Comparison of ENCODE assay signal across 26 mouse cellular contexts in genomic region chr17:29401741-29402268, GRCm38 (mm10). TPM values are rescaled to one million over a fixed set of nuclear protein-coding genes. Genes with fewer than 3 reads are reported as not detected.
A peak's percentile ranks its signal among the peaks of the same experiment; 100 is the strongest.
DNase-seq lines count a peak whose midpoint lies in the region; ATAC-seq and TF ChIP-seq lines count a peak whose summit lies in the region.
"Had no signal": no experiment of that assay in that cellular context is flagged by ENCODE, and none has a peak within 500 bp of the region (broad histone marks: within the 10 kb centered on the region; RNA-seq: fewer than 3 reads in every experiment).

No protein-coding gene starts in this region.

- DNase-seq in heart, postnatal 14 days = no peak
- DNase-seq in Patski (ENCODE audit: low read depth, low spot score) = no peak
- no peak for DNase-seq in left cerebral cortex, adult 18-20 months (ENCODE audit: low spot score in 2 of 2)
- DNase-seq in lung, postnatal 4 days = no peak
- no peak for DNase-seq in embryo, embryonic 11 days
- DNase-seq: adrenal gland, postnatal 25 days; cerebellum, adult 11-12 months; cerebellum, postnatal 10 days; gastrocnemius, postnatal 25 days; heart, adult 18-20 months; kidney, adult 8-10 months; layer of hippocampus, adult 9-11 months; right cerebral cortex, postnatal 4 days had no signal

- CTCF ChIA-PET in Patski (lab: Charles Lee) = interaction anchor here (1.2 to 1.7 kb wide), 2 partner anchors 28 to 101 kb away, joined by 3 to 5 read pairs; no protein-coding TSS in a partner anchor

- POLR2A ChIA-PET in Patski (lab: Charles Lee) = no interaction called here

- TF ChIP-seq CTCF in E14TG2a.4 (conservative IDR thresholded peaks at IDR 0.05; ENCODE audit: low read length) (no peak), Patski (IDR thresholded peaks at IDR 0.05) (no peak)

- in situ Hi-C loops in Patski (cut with MboI; ENCODE audit: low pct_unique_long_range_greater_than_20kb) = no loop called here

- 0 out of 2 replicates have a peak, but pooled peaks cover 3% of the 10 kb centered on the region for H3K27me3 ChIP-seq in heart, embryonic 13.5 days (replicated peaks)
- H3K27me3 ChIP-seq in E14TG2a.4 (ENCODE audit: insufficient read depth, low read length) = peaks cover 81% of the 10 kb centered on the region
- H3K27me3 ChIP-seq in Patski = no peaks in the 10 kb centered on the region
- H3K27me3 ChIP-seq in stomach, embryonic 15.5 days (replicated peaks) = no peaks in the 10 kb centered on the region
- H3K27me3 ChIP-seq: forebrain, embryonic 15.5 days; hindbrain, embryonic 15.5 days; limb, embryonic 12.5 days; lung, embryonic 15.5 days; neural tube, embryonic 13.5 days had no signal

- peaks cover 32% of the 10 kb centered on the region for H3K4me1 ChIP-seq in heart, embryonic 13.5 days
- H3K4me1 ChIP-seq in E14TG2a.4 (replicated peaks; ENCODE audit: low read depth, low read length) = peaks cover 83% of the 10 kb centered on the region
- H3K4me1 ChIP-seq in stomach, embryonic 15.5 days = peaks cover 24% of the 10 kb centered on the region

- no peaks in the 10 kb centered on the region for H3K36me3 ChIP-seq in heart, embryonic 13.5 days
- no peaks in the 10 kb centered on the region for H3K36me3 ChIP-seq in E14TG2a.4 (ENCODE audit: insufficient read depth, low read length)
- H3K36me3 ChIP-seq in stomach, embryonic 15.5 days = no peaks in the 10 kb centered on the region
- H3K36me3 ChIP-seq: forebrain, embryonic 10.5 days; forebrain, embryonic 15.5 days; hindbrain, embryonic 15.5 days; limb, embryonic 12.5 days; lung, embryonic 15.5 days; midbrain, embryonic 12.5 days; neural tube, embryonic 13.5 days had no signal

- 66% methylated on average over 15 of the region's 15 CpGs for WGBS in heart, embryonic 13.5 days
- WGBS in stomach, embryonic 15.5 days = 61% methylated on average over 15 of the region's 15 CpGs

- H3K4me2 ChIP-seq in heart, embryonic 13.5 days = no peak overlapping the region
- H3K4me2 ChIP-seq in stomach, embryonic 15.5 days = no peak overlapping the region
- H3K4me2 ChIP-seq: forebrain, embryonic 15.5 days; hindbrain, embryonic 15.5 days; limb, embryonic 12.5 days; liver, embryonic 11.5 days; lung, embryonic 15.5 days; midbrain, embryonic 12.5 days; neural tube, embryonic 13.5 days had no signal

- ATAC-seq in heart, embryonic 13.5 days (ENCODE audit: extremely low read depth, insufficient number of reproducible peaks, low FRiP score, low TSS enrichment) = no peak
- ATAC-seq in Patski = peak; percentile 61
- ATAC-seq in stomach, embryonic 15.5 days (ENCODE audit: insufficient read depth, low FRiP score, low read depth) = no peak
- ATAC-seq: CD4-positive, CD25-positive, alpha-beta regulatory T cell, adult 4 months; forebrain, embryonic 15.5 days had no signal

- H3K27ac ChIP-seq in heart, embryonic 13.5 days (replicated peaks) = no peak overlapping the region
- peak overlapping the region; percentile 48 for H3K27ac ChIP-seq in stomach, embryonic 15.5 days
- H3K27ac ChIP-seq: forebrain, embryonic 10.5 days; forebrain, embryonic 15.5 days; hindbrain, embryonic 15.5 days; kidney, postnatal 0 days; limb, embryonic 12.5 days; lung, embryonic 15.5 days; midbrain, embryonic 12.5 days; neural tube, embryonic 13.5 days had no signal

- intact Hi-C loops in heart, postnatal 14 days (cut with DNase I) = loop anchor here (2.0 kb wide), 1 partner anchor 13 kb away; no protein-coding TSS in a partner anchor

- H3K4me3 ChIP-seq in heart, embryonic 13.5 days = no peak overlapping the region
- peak overlapping the region; percentile 32; the same call in 1 of the 2 replicates for H3K4me3 ChIP-seq in E14TG2a.4 (replicated peaks; ENCODE audit: low read length)
- no peak overlapping the region for H3K4me3 ChIP-seq in stomach, embryonic 15.5 days (replicated peaks)
- H3K4me3 ChIP-seq: forebrain, embryonic 10.5 days; forebrain, embryonic 15.5 days; hindbrain, embryonic 15.5 days; limb, embryonic 12.5 days; lung, embryonic 15.5 days; midbrain, embryonic 12.5 days; neural tube, embryonic 13.5 days had no signal

- H3K9ac ChIP-seq in heart, embryonic 13.5 days = peak overlapping the region; percentile 16; the same call in 1 of the 2 replicates
- no peak overlapping the region for H3K9ac ChIP-seq in stomach, embryonic 15.5 days
- H3K9ac ChIP-seq: forebrain, embryonic 15.5 days; hindbrain, embryonic 15.5 days; limb, embryonic 12.5 days; lung, embryonic 15.5 days; midbrain, embryonic 12.5 days; neural tube, embryonic 13.5 days had no signal

- no peaks in the 10 kb centered on the region for H3K9me3 ChIP-seq in heart, embryonic 13.5 days
- H3K9me3 ChIP-seq in E14TG2a.4 (ENCODE audit: low read length) = peaks cover 9% of the 10 kb centered on the region; the same call in 1 of the 2 replicates
- no peaks in the 10 kb centered on the region for H3K9me3 ChIP-seq in stomach, embryonic 15.5 days
- H3K9me3 ChIP-seq: forebrain, embryonic 10.5 days; forebrain, embryonic 15.5 days; hindbrain, embryonic 15.5 days; limb, embryonic 12.5 days; lung, embryonic 15.5 days; midbrain, embryonic 12.5 days; neural tube, embryonic 13.5 days had no signal

RNA-seq across cellular contexts. Expression of gene Fgd2, which starts 41.1 kb away (rescaled TPM):
- 3.4 and 3.8 TPM in 2 replicates for polyA plus RNA-seq in heart, embryonic 13.5 days (2015; fragmentation: Nextera tagmentation; extraction: Ambion mirVana)
- 1 to 10 TPM; 2.3 to 2.9 TPM for total RNA-seq in heart, postnatal 14 days (2021)
- polyA plus RNA-seq in Patski (2021) = 0.46 TPM
- polyA plus RNA-seq in stomach, embryonic 15.5 days (2015; fragmentation: Nextera tagmentation; extraction: Ambion mirVana) = 11.3 and 12.5 TPM in 2 replicates
- total RNA-seq in left cerebral cortex, adult 18-20 months (2021) = 1 to 10 TPM; 5.0 to 6.0 TPM

RNA-seq across cellular contexts. Expression of gene Mtch1, which starts 54.1 kb away (rescaled TPM):
- polyA plus RNA-seq in heart, embryonic 13.5 days (2015; fragmentation: Nextera tagmentation; extraction: Ambion mirVana) = 276 and 287 TPM in 2 replicates
- 100 to 1,000 TPM; 272 to 279 TPM for total RNA-seq in heart, postnatal 14 days (2021)
- 349 TPM for polyA plus RNA-seq in Patski (2021)
- 250 and 272 TPM in 2 replicates for polyA plus RNA-seq in stomach, embryonic 15.5 days (2015; fragmentation: Nextera tagmentation; extraction: Ambion mirVana)
- total RNA-seq in left cerebral cortex, adult 18-20 months (2021) = 100 to 1,000 TPM; 592 to 615 TPM
